Mouse (Mus musculus) R1 (cell line): Measurements from ENCODE around the gene Ano4.
A peak's percentile ranks its signal among the peaks of the same experiment; 100 is the strongest.

Experiments used
- DNase-seq: peaks from one replicate; pipeline ENCODE4 v3.0.0-alpha.2; 2018; ENCODE audit warnings: low read depth, low spot score

Gene Ano4

GRCm38 (mm10) chr10:89149166-89149565 lies 195.4 kb downstream of the Ano4 start:
- no peak for DNase-seq

DNA sequence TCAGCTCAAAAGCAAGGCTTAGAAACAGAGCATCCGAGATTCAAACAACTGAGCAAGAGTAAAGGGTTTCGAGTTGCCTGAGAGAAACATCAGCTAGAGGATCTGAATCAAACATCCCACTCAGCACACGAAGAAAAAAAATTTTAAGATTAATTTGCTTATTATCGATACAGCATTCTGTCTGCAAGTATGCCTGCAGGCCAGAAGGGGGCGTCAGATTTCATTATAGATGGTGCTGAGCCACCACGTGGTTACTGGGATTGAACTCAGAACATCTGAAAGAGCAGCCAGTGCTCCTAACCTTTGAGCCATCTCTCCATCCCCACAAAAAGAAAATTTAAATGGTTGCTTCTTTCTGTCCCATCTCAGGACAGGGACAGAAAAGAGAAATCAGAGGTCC lies 223.2 kb downstream of the Ano4 start:
- DNase-seq = peak; percentile 39

GRCm38 (mm10) chr10:89114381-89114780 lies 230.2 kb downstream of the Ano4 start:
- DNase-seq = no peak

GRCm38 (mm10) chr10:89111466-89111865 lies 233.1 kb downstream of the Ano4 start:
- DNase-seq = no peak

GRCm38 (mm10) chr10:89110917-89111316 lies 233.6 kb downstream of the Ano4 start:
- DNase-seq = no peak

DNA sequence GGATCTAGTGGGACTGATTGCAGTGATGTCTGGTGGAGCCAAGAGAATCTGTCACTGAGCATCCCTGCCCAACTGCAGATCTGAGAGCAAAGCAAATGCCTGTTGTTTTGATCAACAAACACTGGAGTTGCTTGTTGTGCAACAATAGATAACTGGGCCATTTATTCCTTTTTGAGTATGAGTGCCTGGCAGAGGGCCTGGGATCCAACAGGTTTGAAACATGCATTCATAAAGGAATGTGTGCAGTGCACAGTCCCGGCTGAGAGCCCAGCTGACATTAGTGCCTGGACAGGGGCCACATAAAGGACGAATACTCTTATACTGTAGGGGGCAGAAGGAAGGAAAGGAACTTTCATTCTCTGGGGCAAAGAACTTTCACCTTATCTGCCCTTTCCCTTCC lies 241.0 kb downstream of the Ano4 start:
- DNase-seq = no peak

DNA sequence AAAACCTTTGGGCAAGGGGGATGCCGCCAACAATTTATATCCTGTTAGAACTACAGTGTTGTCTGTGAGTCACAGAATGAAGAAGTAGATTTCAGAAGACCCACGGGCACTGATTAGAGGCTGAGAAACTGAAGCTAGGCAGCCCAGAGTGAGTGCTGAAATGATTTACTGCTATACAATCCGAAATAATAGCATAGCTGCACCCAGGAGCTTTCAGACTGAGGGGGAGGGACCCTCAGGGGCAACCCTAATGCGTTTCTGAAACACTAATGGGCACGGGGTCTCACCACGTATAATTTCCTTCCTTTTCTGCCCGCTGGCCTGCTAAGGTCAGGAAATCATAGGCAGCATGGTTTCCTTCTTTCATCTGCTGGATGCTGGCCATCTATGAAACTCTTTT lies 242.5 kb downstream of the Ano4 start:
- DNase-seq = no peak

GRCm38 (mm10) chr10:89098183-89098582 lies 246.4 kb downstream of the Ano4 start:
- no peak for DNase-seq

GRCm38 (mm10) chr10:89092350-89093040 lies 252.1 kb downstream of the Ano4 start:
- DNase-seq = no peak

GRCm38 (mm10) chr10:89077447-89077846 lies 267.1 kb downstream of the Ano4 start:
- DNase-seq = no peak

DNA sequence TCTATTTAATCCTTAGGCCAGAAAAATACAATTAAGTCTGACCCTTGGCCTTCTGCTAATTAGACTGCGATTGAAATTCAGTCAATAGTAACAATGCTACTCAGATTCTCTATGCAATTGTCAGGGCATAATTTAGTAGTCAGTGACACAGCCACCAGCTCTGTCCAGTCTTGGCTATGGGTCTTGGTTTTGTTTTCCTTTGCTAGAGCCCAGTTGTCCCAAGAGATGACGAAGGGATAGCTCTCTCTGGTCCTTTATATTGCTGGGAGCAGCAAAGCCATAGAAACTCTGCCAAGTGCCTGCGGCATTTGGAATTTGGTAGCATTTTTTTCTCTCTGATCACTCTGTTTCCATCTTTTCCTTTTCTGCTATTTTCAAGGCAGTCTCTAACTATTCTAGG lies 288.7 kb downstream of the Ano4 start:
- no peak for DNase-seq

DNA sequence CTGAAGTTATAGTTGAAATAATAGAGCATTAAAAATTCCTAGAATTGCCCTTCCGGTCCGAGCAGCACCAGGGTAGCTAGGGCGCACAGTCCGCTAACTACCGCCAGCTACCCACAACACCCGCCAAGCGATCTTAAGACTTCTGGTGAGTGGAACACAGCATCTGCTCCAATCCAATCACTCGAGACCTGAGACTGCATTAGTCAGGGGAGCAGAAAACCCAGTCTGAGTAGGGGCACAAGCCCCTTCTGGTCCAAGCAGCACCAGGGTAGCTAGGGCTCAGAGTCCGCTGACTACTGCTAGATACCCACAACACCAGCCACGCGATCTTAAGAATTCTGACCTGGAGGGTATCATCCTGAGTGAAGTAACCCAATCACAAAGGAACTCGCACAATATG lies 299.6 kb downstream of the Ano4 start:
- DNase-seq = peak; percentile 18

DNA sequence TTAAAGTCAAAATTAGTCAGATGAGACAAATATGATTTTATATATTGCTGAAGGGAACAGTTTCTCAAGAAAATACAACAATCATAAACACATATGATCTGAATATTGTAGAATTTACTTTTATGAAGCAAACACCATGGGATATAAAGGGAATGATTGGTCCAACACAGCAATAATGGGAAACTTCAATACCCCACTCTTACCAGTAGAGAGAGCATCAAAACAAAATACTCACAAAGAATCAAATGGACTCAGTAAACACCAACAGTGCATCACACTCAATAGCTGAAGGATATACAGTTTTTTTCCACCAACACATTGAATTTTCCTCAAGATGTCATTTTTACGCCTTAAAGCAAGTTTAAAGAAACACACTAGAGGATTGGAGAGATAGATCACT lies 300.4 kb downstream of the Ano4 start:
- DNase-seq = no peak

DNA sequence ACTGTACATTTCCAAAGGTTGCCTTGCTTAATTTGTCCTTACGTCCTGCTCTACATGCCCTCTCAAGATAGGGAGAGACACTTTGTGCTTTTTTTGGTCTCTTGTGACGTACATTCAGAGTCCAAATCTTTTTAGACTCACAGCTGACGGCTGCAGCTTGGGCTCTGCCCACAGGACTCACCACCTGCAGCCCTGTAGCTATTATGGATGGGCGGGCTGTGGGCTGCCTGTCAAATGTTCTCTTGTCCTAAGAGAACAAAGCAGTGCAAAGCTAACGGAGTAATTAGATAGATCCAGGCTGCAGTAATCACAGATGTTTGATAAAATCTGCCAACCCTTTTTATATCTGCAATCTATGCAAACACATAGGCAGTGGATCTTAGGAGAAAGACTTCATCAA lies 325.6 kb downstream of the Ano4 start:
- no peak for DNase-seq

- no peak for DNase-seq
These were observed 336.3 kb downstream of the Ano4 start for GRCm38 (mm10) chr10:89008303-89008702.

GRCm38 (mm10) chr10:89004518-89004917 lies 340.0 kb downstream of the Ano4 start:
- no peak for DNase-seq

DNA sequence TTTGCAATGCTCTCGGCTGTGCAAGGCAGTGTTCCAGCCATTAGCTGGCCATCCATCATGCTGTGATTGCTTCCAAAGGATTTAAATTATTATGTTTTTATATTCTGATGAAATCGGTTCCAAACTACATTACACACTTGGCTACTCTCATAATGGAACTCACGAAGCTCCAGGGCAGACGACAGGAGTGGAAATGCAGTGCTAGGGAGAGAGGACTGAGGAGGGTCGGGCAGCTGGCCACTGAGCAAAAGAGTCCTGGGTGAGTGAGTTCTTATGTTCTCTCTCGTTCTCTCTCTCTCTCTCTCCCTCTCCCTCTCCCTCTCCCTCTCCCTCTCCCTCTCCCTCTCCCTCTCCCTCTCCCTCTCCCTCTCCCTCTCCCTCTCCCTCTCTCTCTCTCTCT lies 357.6 kb downstream of the Ano4 start:
- no peak for DNase-seq

- DNase-seq = peak; percentile 45
These were observed 361.1 kb downstream of the Ano4 start for GRCm38 (mm10) chr10:88983444-88983843.

DNA sequence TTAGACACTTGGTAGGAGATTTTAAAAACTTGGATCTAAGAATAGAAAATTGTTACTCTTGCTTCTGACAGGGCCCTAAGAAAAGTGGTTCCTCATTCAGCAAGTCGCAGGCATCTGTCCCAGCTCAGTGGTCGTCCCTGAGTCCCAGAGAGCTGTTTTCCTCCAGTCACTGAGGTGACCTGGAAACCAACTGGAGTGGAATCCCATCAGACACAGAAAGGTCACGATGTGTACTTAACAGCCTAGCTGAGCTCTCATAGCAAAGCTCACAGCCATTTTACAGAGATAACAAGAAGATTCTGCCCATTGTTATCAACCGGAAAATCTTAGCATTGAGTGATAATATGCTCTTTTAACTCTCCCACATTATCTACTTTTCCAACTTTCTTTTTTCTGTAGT lies 365.1 kb downstream of the Ano4 start:
- DNase-seq = no peak

DNA sequence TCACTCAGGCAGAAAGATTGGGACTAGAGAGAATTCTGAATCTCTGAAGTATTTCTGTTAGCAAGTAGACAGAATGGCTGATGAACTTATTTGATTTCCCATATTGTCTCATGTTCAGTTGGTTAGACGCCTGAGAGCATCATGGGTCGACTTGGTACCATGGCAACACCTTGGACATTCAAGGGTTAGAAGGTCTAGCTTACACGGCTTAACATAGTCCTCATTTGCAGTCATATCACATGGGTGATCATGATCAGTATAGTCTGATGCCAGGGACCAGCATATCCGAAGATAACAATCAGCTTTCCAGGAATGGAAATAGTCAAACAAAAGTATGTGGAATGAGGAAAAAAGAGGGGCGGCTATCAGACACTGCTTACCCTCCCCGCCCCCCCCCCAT lies 365.6 kb downstream of the Ano4 start:
- DNase-seq = no peak

DNA sequence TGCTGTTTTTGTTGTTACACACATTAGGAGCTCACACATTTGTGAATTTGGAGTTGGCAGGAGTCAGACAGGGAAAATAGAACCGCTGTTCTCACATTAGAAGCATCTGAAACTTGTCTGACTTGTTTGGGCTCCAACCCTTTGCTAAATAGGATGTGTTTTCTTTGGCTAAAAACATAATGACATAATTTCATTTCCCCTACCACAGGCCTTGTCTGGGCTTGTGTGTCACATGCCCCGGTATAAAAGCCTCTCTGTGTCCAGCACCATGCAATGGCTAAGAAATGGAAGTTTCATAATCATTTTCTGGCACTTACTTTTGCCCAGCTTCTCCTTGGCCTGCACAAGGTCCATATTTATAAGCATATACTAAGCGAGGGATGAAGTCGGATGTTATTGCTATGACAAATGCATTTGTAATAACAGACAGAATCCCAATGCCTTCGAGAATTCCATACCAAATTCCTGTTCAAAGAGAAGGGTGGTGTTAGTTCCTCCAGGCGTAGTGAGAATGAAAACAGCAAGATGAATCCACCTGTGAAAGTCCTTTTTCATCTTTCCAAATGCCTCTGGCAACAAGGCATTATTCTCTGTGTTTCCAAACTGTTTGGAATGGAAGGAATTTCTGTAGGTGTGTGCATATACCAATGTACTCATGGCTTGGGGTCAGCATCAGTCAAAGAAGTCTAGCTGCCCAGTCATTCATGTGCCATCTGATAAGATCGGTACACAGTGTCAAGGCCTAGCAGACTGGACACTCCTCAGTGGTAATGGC lies 373.4 kb downstream of the Ano4 start:
- DNase-seq = no peak

DNA sequence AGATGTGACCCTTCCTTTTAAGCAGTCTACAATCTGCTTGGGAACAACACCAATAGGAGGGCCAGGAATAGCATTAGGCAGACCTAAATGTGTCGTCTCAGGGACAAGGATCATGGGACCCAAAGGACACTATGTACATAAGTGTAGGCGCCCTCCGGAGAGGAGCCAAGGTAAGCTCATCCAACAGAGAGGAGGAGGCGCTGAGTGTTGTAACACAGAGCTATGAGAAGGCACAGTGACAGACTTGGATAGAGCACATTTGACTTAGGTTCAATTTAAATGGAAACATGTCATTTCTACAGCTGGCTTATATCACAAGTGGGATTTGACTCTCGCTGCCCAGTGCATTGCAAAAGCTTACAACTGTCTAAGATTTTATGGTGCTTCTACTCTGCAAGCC lies 376.0 kb downstream of the Ano4 start:
- DNase-seq = no peak

DNA sequence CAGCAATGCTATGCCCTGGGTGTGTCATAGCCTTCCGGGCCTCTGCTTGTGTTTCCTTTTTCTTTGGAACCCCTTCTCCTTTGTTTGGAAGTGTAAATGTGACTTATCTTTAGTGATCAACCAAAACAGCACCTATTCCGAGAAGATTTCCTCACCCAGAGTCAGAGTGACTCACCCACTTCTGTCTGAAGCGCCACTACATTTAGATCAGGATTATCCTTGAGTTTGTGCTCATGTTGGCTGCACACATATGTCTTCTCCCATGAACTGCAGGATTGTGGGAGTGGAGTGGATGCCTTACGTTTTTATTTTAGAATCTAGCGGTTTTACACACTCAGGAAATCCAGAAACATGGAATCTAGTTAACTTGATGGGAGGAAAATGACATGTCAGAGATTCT lies 383.8 kb downstream of the Ano4 start:
- DNase-seq = peak; percentile 48
